Mouse (Mus musculus) heart, postnatal 0 days (tissue): ENCODE data around the gene Igsf21. TPM values are rescaled to one million over a fixed set of nuclear protein-coding genes. Genes with fewer than 3 reads are reported as not detected.

Experiments
- ATAC-seq: fragments of 200-750 bp; cut with Nextera tagmentation; 2 replicates; pipeline ENCODE4 v1.8.0; 2017; ENCODE audit warnings: low read depth, moderate number of reproducible peaks, moderate library complexity; ENCODE audit not compliant: insufficient read depth
- DNase-seq: peaks from one replicate; pipeline ENCODE4 v3.0.0-alpha.2; 2016; ENCODE audit warnings: low spot score
- H3K27ac ChIP-seq: fragments of 300-500 bp; sonication (generic); 2 replicates; pipeline ENCODE4 v1.5.1; 2014; ENCODE audit warnings: low read depth, mild to moderate bottlenecking
- H3K27me3 ChIP-seq: fragments of 300-500 bp; sonication (generic); 2 replicates; pipeline ENCODE4 v1.6.1; 2014; ENCODE audit warnings: low read length, mixed read lengths; ENCODE audit not compliant: control insufficient read depth, insufficient read depth
- H3K36me3 ChIP-seq: fragments of 300-500 bp; sonication (generic); replicated peaks from 2 replicates; pipeline ENCODE4 v1.6.1; 2014; ENCODE audit warnings: low read length, mixed read lengths; ENCODE audit not compliant: control insufficient read depth, insufficient read depth
- H3K4me1 ChIP-seq: fragments of 300-500 bp; sonication (generic); 2 replicates; pipeline ENCODE4 v1.6.1; 2014; ENCODE audit warnings: antibody characterized with exemption; ENCODE audit not compliant: control insufficient read depth, insufficient read depth
- H3K4me2 ChIP-seq: fragments of 300-500 bp; sonication (generic); 2 replicates; pipeline ENCODE4 v1.6.1; 2014; ENCODE audit warnings: low read depth, mild to moderate bottlenecking, low read length, moderate library complexity
- H3K4me3 ChIP-seq: fragments of 300-500 bp; sonication (generic); 2 replicates; pipeline ENCODE4 v1.5.1; 2014; ENCODE audit warnings: low read depth, low read length
- H3K9ac ChIP-seq: fragments of 300-500 bp; sonication (generic); replicated peaks from 2 replicates; pipeline ENCODE4 v1.6.1; 2014; ENCODE audit warnings: low read depth, low read length, mixed read lengths
- H3K9me3 ChIP-seq: fragments of 300-500 bp; sonication (generic); replicated peaks from 2 replicates; pipeline ENCODE4 v1.6.1; 2016; ENCODE audit warnings: low read length; ENCODE audit not compliant: control insufficient read depth
- CTCF ChIP-seq: IDR thresholded peaks from 2 replicates; pipeline ENCODE4 v1.5.1; 2016; ENCODE audit warnings: antibody characterized with exemption, control low read depth, low read depth
- EP300 ChIP-seq: IDR thresholded peaks from 2 replicates; pipeline ENCODE4 v1.6.1; 2016; ENCODE audit warnings: antibody characterized with exemption, low read depth
- WGBS: fragments of 180-500 bp; shearing (Covaris S2); extraction: QIAGEN DNeasy Blood & Tissue Kit; methylation state at CpG from one replicate; pipeline ENCODE4 v1.1.7; 2014; 5-methylcytosine and 5-hydroxymethylcytosine counted together
- polyA plus RNA-seq: library from polyadenylated mRNA; unstranded; fragments of >200 nt; fragmentation: Nextera tagmentation; extraction: Ambion mirVana; gene quantifications from 2 replicates; pipeline ENCODE4 v1.2.1, GENCODE M21; 2015
- total RNA-seq: library from RNA; depleted of rRNA; stranded (reverse); fragments of >200 nt; gene quantifications from 2 replicates; pipeline ENCODE4 v1.2.3, GENCODE M21; 2014; ENCODE audit warnings: low replicate concordance

Gene Igsf21
- total and polyA plus RNA-seq, 2 experiments from 2014 or later = 0.05 TPM; not detected in 1

DNA sequence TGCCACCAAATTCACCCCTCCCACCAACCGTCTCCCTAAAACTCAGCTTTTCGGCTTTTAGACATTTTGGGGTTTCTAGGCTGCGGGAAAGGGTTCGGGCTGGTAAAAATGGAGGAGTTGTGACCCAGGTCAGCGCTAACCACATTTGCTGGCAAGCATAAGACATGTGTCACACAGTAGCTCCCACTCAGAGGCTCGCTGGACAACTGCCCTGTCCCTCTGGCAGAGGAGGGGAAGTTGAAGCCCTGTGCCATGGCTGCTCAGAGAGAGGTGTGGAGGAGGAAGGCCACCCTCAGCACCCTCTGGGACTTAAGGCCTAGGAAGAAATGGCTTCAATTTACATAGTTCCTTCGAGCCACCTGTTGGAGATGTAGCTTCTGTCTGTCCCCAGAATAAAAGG, 120.8 kb downstream of the Igsf21 start:
- peaks cover 7% of the 10 kb centered on the region; the same call in 1 of the 2 replicates for H3K27me3 ChIP-seq
- H3K9me3 ChIP-seq = no peaks in the 10 kb centered on the region
- WGBS = 72% methylated on average over 7 of the region's 7 CpGs
- H3K4me1 ChIP-seq = no peaks in the 10 kb centered on the region
- H3K9ac ChIP-seq = no peak overlapping the region
- H3K27ac ChIP-seq = no peak overlapping the region
- H3K4me2 ChIP-seq = no peak overlapping the region
- no peak overlapping the region for H3K4me3 ChIP-seq
- DNase-seq (no peak), ATAC-seq (no peak)
- H3K36me3 ChIP-seq = no peaks in the 10 kb centered on the region
- TF ChIP-seq CTCF (no peak), EP300 (no peak)

DNA sequence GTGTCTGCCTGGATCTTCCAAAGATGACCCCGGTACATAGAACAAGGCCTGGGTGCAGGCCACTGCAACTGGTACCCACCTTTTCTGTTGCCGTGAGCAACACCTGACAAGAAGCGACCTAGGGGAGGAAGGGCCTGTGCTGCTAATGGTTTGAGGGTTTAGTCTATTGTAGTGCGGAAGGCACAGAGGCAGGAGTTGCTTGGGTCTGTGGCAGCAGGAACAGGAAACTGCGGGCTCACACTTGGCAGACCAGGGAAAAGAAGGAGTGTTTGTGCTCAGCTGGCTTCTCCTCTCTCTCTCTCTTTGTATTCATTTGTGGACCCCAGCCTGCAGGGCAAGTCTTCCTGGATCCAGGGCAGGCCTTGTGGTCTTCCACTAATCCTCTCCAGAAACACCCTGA, 124.0 kb downstream of the Igsf21 start:
- no peak overlapping the region for H3K27ac ChIP-seq
- no peak for DNase-seq
- no peak overlapping the region for H3K4me3 ChIP-seq
- no peaks in the 10 kb centered on the region for H3K36me3 ChIP-seq
- H3K4me1 ChIP-seq = no peaks in the 10 kb centered on the region
- H3K4me2 ChIP-seq = no peak overlapping the region
- TF ChIP-seq EP300 (no peak), CTCF (no peak)
- 79% methylated on average over 5 of the region's 5 CpGs for WGBS
- no peaks in the 10 kb centered on the region for H3K9me3 ChIP-seq
- H3K9ac ChIP-seq = no peak overlapping the region
- H3K27me3 ChIP-seq = no peaks in the 10 kb centered on the region
- ATAC-seq = no peak

DNA sequence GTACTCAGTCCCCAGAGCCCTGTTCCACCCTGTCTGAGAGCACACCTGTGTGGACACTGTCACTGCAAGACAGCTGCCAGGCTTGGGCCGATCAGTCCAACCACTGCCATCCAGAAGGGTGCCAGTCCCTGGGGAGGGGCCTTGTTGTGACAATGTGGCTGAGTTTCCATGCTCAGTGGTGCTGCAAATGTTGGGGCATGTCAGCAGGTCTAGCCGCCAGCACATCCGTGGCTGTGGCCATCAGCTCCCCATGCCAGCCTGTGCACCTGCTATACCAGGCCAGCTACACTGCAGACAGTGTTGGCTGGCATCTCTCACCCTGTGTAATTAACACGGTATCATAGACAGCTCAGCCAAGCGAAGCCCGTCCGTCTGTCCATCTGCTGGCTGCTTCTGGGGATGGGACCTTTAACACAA, 129.3 kb downstream of the Igsf21 start:
- DNase-seq = no peak
- no peak for ATAC-seq
- Histone ChIP-seq H3K27ac (no peak overlapping the region), H3K4me2 (no peak overlapping the region), H3K36me3 (no peaks in the 10 kb centered on the region), H3K9me3 (no peaks in the 10 kb centered on the region), H3K27me3 (no peaks in the 10 kb centered on the region), H3K9ac (no peak overlapping the region), H3K4me1 (no peaks in the 10 kb centered on the region), H3K4me3 (no peak overlapping the region)
- TF ChIP-seq EP300 (no peak), CTCF (no peak)
- 75% methylated on average over 7 of the region's 7 CpGs for WGBS

DNA sequence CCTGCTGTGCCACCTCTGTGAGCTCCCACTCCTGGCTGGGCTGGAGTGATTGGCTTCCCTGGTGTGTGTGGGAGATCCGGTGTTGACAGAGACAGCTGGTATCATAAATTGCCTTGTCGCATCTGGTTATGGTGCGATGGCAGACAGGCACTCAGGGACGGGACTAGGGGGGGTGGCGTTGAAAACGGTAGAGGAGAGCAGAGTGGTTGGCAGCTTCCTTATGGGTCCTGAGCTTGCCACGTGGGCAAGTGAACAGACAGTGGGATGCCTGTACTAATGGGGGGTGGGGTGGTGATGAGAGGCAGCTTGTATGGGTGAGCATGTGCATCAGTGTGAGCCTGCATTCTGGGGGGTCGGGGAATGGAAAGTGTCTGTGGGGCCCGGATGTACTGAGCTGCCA, 130.8 kb downstream of the Igsf21 start:
- no peaks in the 10 kb centered on the region for H3K36me3 ChIP-seq
- no peak overlapping the region for H3K4me3 ChIP-seq
- H3K27me3 ChIP-seq = no peaks in the 10 kb centered on the region
- no peak overlapping the region for H3K4me2 ChIP-seq
- no peak for ATAC-seq
- no peaks in the 10 kb centered on the region for H3K9me3 ChIP-seq
- H3K27ac ChIP-seq = no peak overlapping the region
- WGBS = 65% methylated on average over 9 of the region's 9 CpGs
- TF ChIP-seq EP300 = no peak
- no peak for TF ChIP-seq CTCF
- H3K9ac ChIP-seq = no peak overlapping the region
- H3K4me1 ChIP-seq = no peaks in the 10 kb centered on the region
- no peak for DNase-seq

DNA sequence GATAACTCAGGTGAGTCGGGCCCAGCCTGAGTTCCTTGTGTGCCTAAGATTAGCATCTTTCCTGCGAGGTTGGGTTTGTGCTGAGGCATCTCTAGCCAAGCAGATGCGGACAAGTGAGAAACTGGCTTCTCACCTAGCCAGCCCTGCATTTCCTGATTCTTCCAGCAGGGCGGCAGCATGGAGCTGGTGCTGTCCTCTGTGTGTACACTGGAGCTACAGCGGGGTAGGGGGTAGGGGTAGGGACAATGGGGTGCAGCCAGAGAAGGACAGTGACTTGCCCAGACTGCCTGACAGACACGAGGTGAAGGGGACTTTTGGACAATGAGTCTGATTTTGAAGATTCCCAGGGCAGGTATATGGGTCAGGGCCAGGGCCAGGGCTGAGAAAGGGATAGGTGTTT, 131.5 kb downstream of the Igsf21 start:
- peaks cover 5% of the 10 kb centered on the region for H3K27me3 ChIP-seq
- DNase-seq (no peak), ATAC-seq (no peak)
- no peak overlapping the region for H3K4me3 ChIP-seq
- H3K9me3 ChIP-seq = no peaks in the 10 kb centered on the region
- no peaks in the 10 kb centered on the region for H3K36me3 ChIP-seq
- WGBS = 84% methylated on average over 6 of the region's 6 CpGs
- TF ChIP-seq EP300 = no peak
- TF ChIP-seq CTCF = no peak
- no peak overlapping the region for H3K27ac ChIP-seq
- no peak overlapping the region for H3K4me2 ChIP-seq
- no peak overlapping the region for H3K9ac ChIP-seq
- H3K4me1 ChIP-seq = no peaks in the 10 kb centered on the region

DNA sequence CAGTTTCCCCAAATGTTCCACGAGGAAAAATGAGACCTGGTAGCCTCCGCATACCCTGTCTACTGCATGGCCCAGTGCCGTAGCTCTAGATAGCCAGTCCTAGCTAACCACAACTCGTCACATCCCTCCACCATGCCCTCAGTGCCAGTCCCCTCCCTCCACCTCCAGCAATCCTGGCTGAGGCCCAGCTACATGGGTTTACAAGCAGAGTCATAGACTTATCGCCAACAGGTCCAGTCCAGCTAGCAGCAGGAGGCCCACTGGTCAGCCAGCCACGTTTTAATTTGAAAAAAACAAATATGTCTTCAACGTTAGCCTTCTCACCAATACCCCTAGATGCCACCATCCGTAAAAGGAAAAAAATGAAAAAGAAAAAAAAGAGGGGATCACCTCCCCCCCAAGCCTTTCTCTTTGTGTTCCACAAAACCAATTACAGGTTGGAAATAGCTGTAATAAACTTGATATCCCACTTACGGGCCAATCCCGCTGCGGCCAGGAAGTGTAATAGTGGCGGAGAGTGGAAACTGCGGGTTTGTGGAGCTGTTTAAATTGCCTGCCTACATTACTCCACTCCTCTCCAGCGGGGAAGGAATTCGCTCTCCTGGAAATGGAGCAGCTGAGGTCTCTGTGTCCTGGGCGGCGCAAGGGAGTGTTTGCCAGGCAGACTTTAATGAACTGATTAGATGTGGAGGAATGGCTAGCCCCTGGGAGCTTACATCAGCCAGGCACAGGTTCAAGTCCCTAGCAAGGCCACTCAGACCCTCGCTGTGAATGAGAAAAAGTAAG, 132.7 kb downstream of the Igsf21 start:
- ATAC-seq (no peak), DNase-seq (no peak)
- Histone ChIP-seq H3K9me3 (no peaks in the 10 kb centered on the region), H3K4me1 (no peaks in the 10 kb centered on the region), H3K27ac (no peak overlapping the region), H3K4me2 (no peak overlapping the region), H3K4me3 (no peak overlapping the region), H3K27me3 (peaks cover 17% of the 10 kb centered on the region), H3K36me3 (no peaks in the 10 kb centered on the region), H3K9ac (no peak overlapping the region)
- WGBS = 73% methylated on average over 18 of the region's 18 CpGs
- TF ChIP-seq EP300 (no peak), CTCF (no peak)
